Mouse (Mus musculus) layer of hippocampus, postnatal 10 days (tissue): Measurements from ENCODE around the gene Afap1l2. TPM values are rescaled to one million over a fixed set of nuclear protein-coding genes. Genes with fewer than 3 reads are reported as not detected.

Experiments used
- DNase-seq, 2 experiments: peaks; one replicate each; pipeline ENCODE4 v3.0.0; 2021; ENCODE audit warnings: low spot score in 2 of 2
- long read RNA-seq: library from polyadenylated mRNA; stranded (forward); transcript quantifications from one replicate; pipeline ENCODE4 v2.0.0, GENCODE M21; 2023
- total RNA-seq, 2 experiments: library from RNA; stranded (reverse); gene quantifications; 2 replicates each; pipeline ENCODE4 v1.2.3; 2021

Gene Afap1l2
- total RNA-seq, result 10 to 100 TPM; 22.0 to 24.5 TPM
- long read RNA-seq, transcript Afap1l2-202 (19 exons, 3,531 nt), result major isoform, 5 of 8 reads
- long read RNA-seq, partial matches to known transcripts, result 0 of 8 reads
- long read RNA-seq, other reads (novel, unspliced or antisense), result 2 of 8 reads

GRCm38 (mm10) chr19:57007781-57008710 is at the start of gene Afap1l2:
Afap1l2 (minus strand) TSS chr19:57008228.
- peak; percentile 57 to 62 for DNase-seq

GRCm38 (mm10) chr19:57057568-57057967 is 49.5 kb upstream of the Afap1l2 start:
- no peak for DNase-seq

- no peak for DNase-seq
Measured at GRCm38 (mm10) chr19:57055215-57056120, 47.4 kb upstream of the Afap1l2 start.

GRCm38 (mm10) chr19:57052959-57053358 is 44.9 kb upstream of the Afap1l2 start:
- no peak for DNase-seq

- no peak for DNase-seq
Measured at GRCm38 (mm10) chr19:57052016-57052415, 44.0 kb upstream of the Afap1l2 start.

- DNase-seq, result no peak
Measured at GRCm38 (mm10) chr19:57049592-57050090, 41.6 kb upstream of the Afap1l2 start.

GRCm38 (mm10) chr19:57047671-57048320 is 39.8 kb upstream of the Afap1l2 start:
- no peak for DNase-seq

- peak in 1 of 2 experiments; percentile 56 for DNase-seq
Measured at GRCm38 (mm10) chr19:57039258-57039657, 31.2 kb upstream of the Afap1l2 start.

- DNase-seq, result no peak
Measured at GRCm38 (mm10) chr19:57036860-57037259, 28.8 kb upstream of the Afap1l2 start.

GRCm38 (mm10) chr19:57031582-57031981 is 23.6 kb upstream of the Afap1l2 start:
- peak; percentile 54 to 69 for DNase-seq

GRCm38 (mm10) chr19:57029461-57029860 is 21.4 kb upstream of the Afap1l2 start:
- no peak for DNase-seq

- DNase-seq, result no peak
Measured at GRCm38 (mm10) chr19:57028327-57029179, 20.5 kb upstream of the Afap1l2 start.

GRCm38 (mm10) chr19:57026501-57026900 is 18.5 kb upstream of the Afap1l2 start:
- DNase-seq, result no peak

GRCm38 (mm10) chr19:57017785-57018179 is 9.8 kb upstream of the Afap1l2 start:
- DNase-seq, result no peak

GRCm38 (mm10) chr19:57016995-57017784 is 9.2 kb upstream of the Afap1l2 start:
- DNase-seq, result no peak

- DNase-seq, result no peak
Measured at GRCm38 (mm10) chr19:57014808-57015207, 6.8 kb upstream of the Afap1l2 start.

- DNase-seq, result no peak
Measured at GRCm38 (mm10) chr19:57013271-57013677, 5.2 kb upstream of the Afap1l2 start.

- no peak for DNase-seq
Measured at GRCm38 (mm10) chr19:57012068-57012467, 4.0 kb upstream of the Afap1l2 start.

GRCm38 (mm10) chr19:57010064-57010463 is 2.0 kb upstream of the Afap1l2 start:
- no peak for DNase-seq
